Mouse (Mus musculus) liver, embryonic 15.5 days (tissue): ENCODE measurements around the gene Guca1a. TPM values are rescaled to one million over a fixed set of nuclear protein-coding genes. Genes with fewer than 3 reads are reported as not detected.

Source experiments
- polyA plus RNA-seq: library from polyadenylated mRNA; unstranded; fragments of >200 nt; fragmentation: Nextera tagmentation; extraction: Ambion mirVana; gene quantifications from 2 replicates; pipeline ENCODE4 v1.2.1, GENCODE M21; 2015

The Guca1a gene
- polyA plus RNA-seq, 1 experiment from 2014 or later = 1.2 TPM

Other genes starting within 250 kb of the Guca1a start
- 37.0 and 39.2 TPM in 2 replicates for gene Mrps10, start 31.7 kb downstream of the Guca1a start, polyA plus RNA-seq
- gene Guca1b, start 15.2 kb downstream of the Guca1a start, polyA plus RNA-seq = 0.15 and 0.22 TPM in 2 replicates
- 0.51 and 0.62 TPM in 2 replicates for gene AI661453, start 36.0 kb upstream of the Guca1a start, polyA plus RNA-seq
- gene 1700001C19Rik, start 36.8 kb upstream of the Guca1a start, polyA plus RNA-seq = 1.4 and 1.7 TPM in 2 replicates
- 14.7 and 15.2 TPM in 2 replicates for gene Taf8, start 101.7 kb upstream of the Guca1a start, polyA plus RNA-seq
- 422 and 473 TPM in 2 replicates for gene Ccnd3, start 104.5 kb upstream of the Guca1a start, polyA plus RNA-seq
- 16.5 and 18.0 TPM in 2 replicates for gene Bysl, start 210.9 kb upstream of the Guca1a start, polyA plus RNA-seq
- 21.6 and 26.0 TPM in 2 replicates for gene Med20, start 211.0 kb upstream of the Guca1a start, polyA plus RNA-seq
- gene Gm20517, start 211.0 kb upstream of the Guca1a start, polyA plus RNA-seq = 2.1 and 2.4 TPM in 2 replicates
- gene Usp49, start 230.1 kb upstream of the Guca1a start, polyA plus RNA-seq = 2.8 and 3.7 TPM in 2 replicates